Mouse (Mus musculus): ENCODE measurements around the gene Rfx5.

DNA sequence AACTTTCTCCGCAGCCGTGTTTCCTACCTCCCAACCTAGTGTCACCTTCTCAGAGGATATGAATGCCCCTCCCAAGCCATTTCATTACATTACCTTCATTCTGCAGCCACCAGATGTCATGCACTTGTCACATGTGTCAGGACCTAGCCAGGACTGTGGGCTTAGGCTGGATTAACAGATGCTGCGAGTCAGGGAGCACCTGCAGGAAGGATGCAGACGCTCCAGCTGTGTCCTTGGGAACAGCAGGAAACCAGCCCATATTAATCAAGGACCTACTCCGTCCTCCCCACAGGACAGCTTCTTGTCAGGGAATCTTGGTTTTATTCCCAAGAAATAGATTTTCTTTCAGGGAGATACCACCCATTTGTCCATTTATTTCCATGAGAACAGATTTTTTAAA is 6.4 kb downstream of the Rfx5 start:
- TF ChIP-seq POLR2A (IDR thresholded peaks at IDR 0.05; ENCODE audit: extremely low read depth, insufficient read depth, low read length) (no peak), CTCF (IDR thresholded peaks at IDR 0.05; ENCODE audit: low read depth, low read length) (no peak)

All from liver, adult 2 months (tissue).